Mouse (Mus musculus) cerebral cortex, adult 2 months (tissue): Measurements from ENCODE around the gene Ttc23.

Source experiments
- WGBS: fragments of 180-500 bp; shearing (Covaris S2); methylation state at CpG from one replicate; pipeline ENCODE4 v1.1.7; 2018; 5-methylcytosine and 5-hydroxymethylcytosine counted together

Gene Ttc23

GRCm38 (mm10) chr7:67803015-67803856 is 156.0 kb downstream of the Ttc23 start:
- 13% methylated on average over 28 of the region's 28 CpGs for WGBS

GRCm38 (mm10) chr7:67803857-67804215 is 156.6 kb downstream of the Ttc23 start:
- 4% methylated on average over 13 of the region's 13 CpGs for WGBS
